Mouse (Mus musculus) activated CD4-positive, CD25-positive, alpha-beta regulatory T cell, adult 9 weeks (primary cell): ENCODE measurements around the gene 2410141K09Rik. TPM values are rescaled to one million over a fixed set of nuclear protein-coding genes. Genes with fewer than 3 reads are reported as not detected.

Source experiments
- polyA plus RNA-seq: library from polyadenylated mRNA; unstranded; fragments of 100-300 nt; shearing (Covaris generic); gene quantifications from one replicate; pipeline ENCODE4 v1.2.1, GENCODE M21; 2017

Gene 2410141K09Rik
- polyA plus RNA-seq, result not detected

DNA sequence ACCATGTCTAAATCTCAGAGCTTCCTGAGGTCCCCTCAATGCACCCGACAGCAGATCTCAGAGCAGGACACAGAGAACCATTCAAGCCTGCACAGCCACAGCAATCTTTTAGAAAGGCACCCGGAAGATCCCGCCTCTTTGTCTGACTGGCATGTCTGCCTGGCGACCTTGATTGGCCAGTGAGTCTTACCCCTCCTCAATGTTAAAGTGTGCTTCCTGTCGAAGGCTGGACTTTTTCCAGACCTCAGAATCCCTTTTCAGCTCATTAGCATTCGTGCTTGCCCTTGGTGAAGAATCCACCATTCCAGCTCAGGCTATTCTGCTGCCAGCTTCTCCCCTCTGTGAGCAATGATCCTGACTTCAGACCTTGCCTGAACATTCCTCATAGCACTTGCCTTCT, at the start of gene 2410141K09Rik:
Gene 2410141K09Rik, minus strand, starts transcription at position 101 of the 400 bp plus-strand sequence.

Other genes with a start within 250 kb of the 2410141K09Rik start
- gene Gm10772, start 213.5 kb downstream of the 2410141K09Rik start, polyA plus RNA-seq, result not detected